Mouse (Mus musculus): ENCODE data around the gene Reg3b. TPM values are rescaled to one million over a fixed set of nuclear protein-coding genes. Genes with fewer than 3 reads are reported as not detected.
"Not testable (repeated sequence)": the region's sequence is repeated elsewhere in the genome, so short reads cannot be mapped to it uniquely, and the experiment has no call there.

The Reg3b gene
- not detected in 2 replicates for polyA plus RNA-seq (2015; fragmentation: Nextera tagmentation; extraction: Ambion mirVana)

GRCm38 (mm10) chr6:78370357-78370756 is at the start of gene Reg3b:
Reg3b (plus strand) TSS chr6:78370657.
- Histone ChIP-seq H3K4me2 (no peak within 1 kb of the TSS), H3K36me3 (replicated peaks) (no peaks in the 10 kb centered on the region), H3K4me3 (replicated peaks) (no peak within 1 kb of the TSS), H3K4me1 (replicated peaks) (no peaks in the 10 kb centered on the region), H3K27ac (replicated peaks) (no peak within 1 kb of the TSS), H3K9ac (no peak within 1 kb of the TSS), H3K27me3 (no peaks in the 10 kb centered on the region), H3K9me3 (replicated peaks) (no peaks in the 10 kb centered on the region)
- 74% methylated on average over 2 of the region's 2 CpGs for WGBS (ENCODE audit: insufficient replicate concordance)
- no peak for ATAC-seq (ENCODE audit: insufficient read depth)

- H3K9me3 ChIP-seq (replicated peaks): no peaks in the 10 kb centered on the region
- no peaks in the 10 kb centered on the region for H3K27me3 ChIP-seq
- no peak overlapping the region for H3K4me2 ChIP-seq
- no peak for ATAC-seq (ENCODE audit: insufficient read depth)
- no peaks in the 10 kb centered on the region for H3K36me3 ChIP-seq (replicated peaks)
- no peak overlapping the region for H3K27ac ChIP-seq (replicated peaks)
- no peak overlapping the region for H3K4me3 ChIP-seq (replicated peaks)
- H3K9ac ChIP-seq: no peak overlapping the region
- no peaks in the 10 kb centered on the region for H3K4me1 ChIP-seq (replicated peaks)
Observed at GRCm38 (mm10) chr6:78327798-78328197, 42.7 kb upstream of the Reg3b start.

- no peak overlapping the region for H3K27ac ChIP-seq (replicated peaks)
- no peaks in the 10 kb centered on the region for H3K36me3 ChIP-seq (replicated peaks)
- 74% methylated on average over 2 of the region's 2 CpGs for WGBS (ENCODE audit: insufficient replicate concordance)
- H3K27me3 ChIP-seq: no peaks in the 10 kb centered on the region
- H3K4me2 ChIP-seq: no peak overlapping the region
- no peak overlapping the region for H3K4me3 ChIP-seq (replicated peaks)
- H3K4me1 ChIP-seq (replicated peaks): no peaks in the 10 kb centered on the region
- no peaks in the 10 kb centered on the region for H3K9me3 ChIP-seq (replicated peaks)
- H3K9ac ChIP-seq: no peak overlapping the region
- no peak for ATAC-seq (ENCODE audit: insufficient read depth)
Observed at GRCm38 (mm10) chr6:78329166-78329565, 41.3 kb upstream of the Reg3b start.

DNA sequence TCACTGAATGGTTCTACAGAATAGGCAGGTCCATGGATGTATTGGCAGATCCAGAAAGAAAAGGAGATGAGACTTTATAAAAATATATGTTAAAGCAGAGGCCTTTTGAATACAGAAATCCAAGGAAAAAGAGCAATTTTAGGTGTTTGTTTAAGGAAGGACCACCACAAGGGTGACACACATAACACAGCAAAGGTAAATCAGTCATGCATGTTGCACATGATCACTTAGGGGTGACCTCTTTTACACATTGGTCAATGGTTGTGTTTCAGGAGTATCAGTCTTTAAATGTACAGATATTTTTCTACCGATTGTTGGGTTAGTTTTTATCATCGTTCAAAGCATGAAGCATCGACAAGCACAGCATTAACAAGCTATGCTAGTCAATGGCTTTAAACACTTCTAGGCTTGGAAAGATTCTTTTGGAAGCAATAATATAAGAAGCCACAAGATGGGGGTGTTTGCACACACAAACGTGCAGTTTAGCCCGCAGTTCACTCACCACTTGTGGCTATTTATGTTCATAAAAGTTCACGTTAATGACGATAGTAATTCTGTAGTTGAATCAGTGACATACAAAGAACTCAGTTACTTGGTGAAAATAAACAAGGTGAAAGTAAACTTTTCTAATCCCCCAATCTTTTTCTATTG is 38.4 kb upstream of the Reg3b start:
- 32% methylated on average over 7 of the region's 7 CpGs for WGBS (ENCODE audit: insufficient replicate concordance)
- no peaks in the 10 kb centered on the region for H3K4me1 ChIP-seq (replicated peaks)
- no peaks in the 10 kb centered on the region for H3K27me3 ChIP-seq
- no peak overlapping the region for H3K4me3 ChIP-seq (replicated peaks)
- H3K9ac ChIP-seq: no peak overlapping the region
- H3K4me2 ChIP-seq: no peak overlapping the region
- H3K27ac ChIP-seq (replicated peaks): no peak overlapping the region
- no peaks in the 10 kb centered on the region for H3K9me3 ChIP-seq (replicated peaks)
- no peak for ATAC-seq (ENCODE audit: insufficient read depth)
- no peaks in the 10 kb centered on the region for H3K36me3 ChIP-seq (replicated peaks)

GRCm38 (mm10) chr6:78340296-78340695 is 30.2 kb upstream of the Reg3b start:
- H3K9ac ChIP-seq: no peak overlapping the region
- no peaks in the 10 kb centered on the region for H3K27me3 ChIP-seq
- H3K9me3 ChIP-seq (replicated peaks): no peaks in the 10 kb centered on the region
- H3K4me3 ChIP-seq (replicated peaks): no peak overlapping the region
- H3K36me3 ChIP-seq (replicated peaks): no peaks in the 10 kb centered on the region
- no peak overlapping the region for H3K27ac ChIP-seq (replicated peaks)
- no peaks in the 10 kb centered on the region for H3K4me1 ChIP-seq (replicated peaks)
- no peak for ATAC-seq (ENCODE audit: insufficient read depth)
- H3K4me2 ChIP-seq: no peak overlapping the region

- Histone ChIP-seq H3K4me3 (replicated peaks) (no peak overlapping the region), H3K4me2 (no peak overlapping the region), H3K9ac (no peak overlapping the region), H3K27ac (replicated peaks) (no peak overlapping the region), H3K27me3 (no peaks in the 10 kb centered on the region), H3K36me3 (replicated peaks) (no peaks in the 10 kb centered on the region), H3K9me3 (replicated peaks) (no peaks in the 10 kb centered on the region), H3K4me1 (replicated peaks) (no peaks in the 10 kb centered on the region)
- no peak for ATAC-seq (ENCODE audit: insufficient read depth)
- WGBS (ENCODE audit: insufficient replicate concordance): 49% methylated on average over 2 of the region's 2 CpGs
Observed at GRCm38 (mm10) chr6:78341689-78342088, 28.8 kb upstream of the Reg3b start.

DNA sequence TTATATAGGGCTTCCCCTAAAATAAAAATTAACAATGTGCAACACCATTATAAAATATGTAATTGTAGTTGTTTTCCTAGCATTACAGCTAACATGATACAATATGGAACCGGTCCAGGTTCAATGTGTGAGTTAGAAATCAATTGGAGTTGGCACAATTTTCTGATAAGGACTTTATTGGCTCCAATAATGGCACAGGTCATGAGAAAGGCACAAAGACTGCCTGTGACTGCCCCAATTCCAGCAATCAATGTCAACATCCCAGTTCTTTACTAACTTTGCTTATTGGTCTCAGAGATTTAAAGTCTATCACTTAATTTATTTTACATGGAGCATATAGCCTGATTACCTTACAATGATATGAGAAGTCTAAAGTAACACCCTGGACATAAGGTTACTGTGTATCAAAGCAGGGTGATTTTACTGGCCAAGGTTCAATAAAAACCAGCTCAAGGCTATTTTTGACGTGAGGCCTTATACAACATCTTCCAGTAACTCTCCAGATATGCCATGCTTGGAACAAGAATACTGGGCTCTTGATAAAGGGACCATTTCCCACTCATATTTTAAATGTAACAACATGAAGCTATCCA is 8.4 kb upstream of the Reg3b start:
- Histone ChIP-seq H3K9ac (no peak overlapping the region), H3K4me3 (replicated peaks) (no peak overlapping the region), H3K27me3 (no peaks in the 10 kb centered on the region), H3K27ac (replicated peaks) (no peak overlapping the region), H3K36me3 (replicated peaks) (no peaks in the 10 kb centered on the region), H3K4me1 (replicated peaks) (no peaks in the 10 kb centered on the region), H3K9me3 (replicated peaks) (no peaks in the 10 kb centered on the region), H3K4me2 (no peak overlapping the region)
- ATAC-seq (ENCODE audit: insufficient read depth): no peak
- WGBS (ENCODE audit: insufficient replicate concordance): 36% methylated on average over 2 of the region's 2 CpGs

- WGBS (ENCODE audit: insufficient replicate concordance): 46% methylated on average over 2 of the region's 2 CpGs
- no peak for ATAC-seq (ENCODE audit: insufficient read depth)
- no peaks in the 10 kb centered on the region for H3K4me1 ChIP-seq (replicated peaks)
- H3K4me3 ChIP-seq (replicated peaks): no peak within 1 kb of the TSS
- H3K9me3 ChIP-seq (replicated peaks): no peaks in the 10 kb centered on the region
- no peaks in the 10 kb centered on the region for H3K36me3 ChIP-seq (replicated peaks)
- H3K27me3 ChIP-seq: no peaks in the 10 kb centered on the region
- no peak within 1 kb of the TSS for H3K4me2 ChIP-seq
- H3K9ac ChIP-seq: no peak within 1 kb of the TSS
- no peak within 1 kb of the TSS for H3K27ac ChIP-seq (replicated peaks)
Observed at GRCm38 (mm10) chr6:78378765-78379164, 8.3 kb downstream of the Reg3b start, which contains the start of gene Reg3d. Reg3d (minus strand) TSS chr6:78378865.

- no peaks in the 10 kb centered on the region for H3K36me3 ChIP-seq (replicated peaks)
- no peak for ATAC-seq (ENCODE audit: insufficient read depth)
- no peak within 1 kb of the TSS for H3K4me3 ChIP-seq (replicated peaks)
- H3K4me1 ChIP-seq (replicated peaks): no peaks in the 10 kb centered on the region
- no peaks in the 10 kb centered on the region for H3K9me3 ChIP-seq (replicated peaks)
- H3K27ac ChIP-seq (replicated peaks): no peak within 1 kb of the TSS
- H3K9ac ChIP-seq: no peak within 1 kb of the TSS
- no peak within 1 kb of the TSS for H3K4me2 ChIP-seq
- H3K27me3 ChIP-seq: no peaks in the 10 kb centered on the region
Observed at GRCm38 (mm10) chr6:78380409-78380808, 10.0 kb downstream of the Reg3b start, which contains the start of gene Reg3a. Reg3a (plus strand) TSS chr6:78380709.

DNA sequence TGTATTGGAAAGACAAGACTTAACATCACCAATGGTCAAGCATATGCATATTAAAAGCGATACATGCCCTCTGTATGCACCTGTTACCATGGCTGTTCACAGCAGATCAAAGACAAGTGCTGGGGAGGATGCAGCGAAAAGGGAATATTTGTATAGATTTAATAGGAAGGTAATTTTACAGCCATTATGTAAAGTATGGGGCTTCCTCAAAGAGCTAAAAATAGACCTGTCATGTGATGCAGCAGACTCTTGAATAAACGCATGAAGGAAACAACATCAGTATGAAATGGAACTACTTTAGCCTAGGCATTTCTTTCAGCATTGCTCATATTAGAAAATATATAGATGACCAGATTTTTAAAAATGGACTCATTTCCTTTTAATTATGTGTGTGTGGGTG is 15.2 kb downstream of the Reg3b start:
- 61% methylated on average over 3 of the region's 3 CpGs for WGBS (ENCODE audit: insufficient replicate concordance)
- no peak for ATAC-seq (ENCODE audit: insufficient read depth)

GRCm38 (mm10) chr6:78395323-78395722 is 24.9 kb downstream of the Reg3b start, which contains the start of gene Reg2:
Reg2 (plus strand) TSS chr6:78395623.
- H3K36me3 ChIP-seq (replicated peaks); H3K27me3 ChIP-seq; H3K27ac ChIP-seq (replicated peaks); H3K9me3 ChIP-seq (replicated peaks); H3K4me1 ChIP-seq (replicated peaks); H3K4me2 ChIP-seq; ATAC-seq (ENCODE audit: insufficient read depth); H3K9ac ChIP-seq; H3K4me3 ChIP-seq (replicated peaks): not testable (repeated sequence)
- WGBS (ENCODE audit: insufficient replicate concordance): 86% methylated on average over 4 of the region's 17 CpGs

More for the DNA sequence above, 15.2 kb downstream of the Reg3b start:
- no peaks in the 10 kb centered on the region for H3K9me3 ChIP-seq (replicated peaks)
- no peaks in the 10 kb centered on the region for H3K4me1 ChIP-seq (replicated peaks)
- no peak overlapping the region for H3K4me2 ChIP-seq
- H3K27me3 ChIP-seq: no peaks in the 10 kb centered on the region
- no peak overlapping the region for H3K27ac ChIP-seq (replicated peaks)
- no peaks in the 10 kb centered on the region for H3K36me3 ChIP-seq (replicated peaks)
- no peak overlapping the region for H3K4me3 ChIP-seq (replicated peaks)
- H3K9ac ChIP-seq: no peak overlapping the region

DNA sequence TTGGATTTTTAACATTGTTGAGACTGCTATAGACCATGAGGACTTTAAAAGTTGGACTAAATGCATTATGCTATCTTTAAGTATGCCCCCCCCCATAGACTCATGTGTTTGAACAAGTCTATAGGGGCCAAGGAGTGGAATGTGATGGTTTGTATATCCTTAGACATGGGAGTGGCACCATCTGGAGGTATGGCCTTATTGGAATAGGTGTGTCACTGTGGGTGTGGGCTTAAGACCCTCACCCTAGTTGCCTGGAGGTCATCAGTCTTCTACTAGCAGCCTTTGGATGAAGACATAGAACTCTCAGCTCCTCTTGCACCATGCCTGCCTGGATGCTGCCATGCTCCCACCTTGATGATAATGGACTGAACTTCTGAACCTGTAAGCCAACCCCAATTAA is 52.0 kb downstream of the Reg3b start, which contains the start of gene Reg1:
Gene Reg1, plus strand, starts transcription at position 301 of the 400 bp plus-strand sequence.
- H3K9ac ChIP-seq; H3K4me1 ChIP-seq (replicated peaks); H3K36me3 ChIP-seq (replicated peaks); H3K27me3 ChIP-seq; H3K9me3 ChIP-seq (replicated peaks); ATAC-seq (ENCODE audit: insufficient read depth); H3K4me2 ChIP-seq; H3K4me3 ChIP-seq (replicated peaks); H3K27ac ChIP-seq (replicated peaks): not testable (repeated sequence)

Measured in liver, embryonic 15.5 days (tissue).